Mouse (Mus musculus): ENCODE data around the gene Trip10. TPM values are rescaled to one million over a fixed set of nuclear protein-coding genes. Genes with fewer than 3 reads are reported as not detected.
A peak's percentile ranks its signal among the peaks of the same experiment; 100 is the strongest.

Trip10 gene
- polyA plus RNA-seq, 1 experiment from 2014 or later, result 47.5 TPM

DNA sequence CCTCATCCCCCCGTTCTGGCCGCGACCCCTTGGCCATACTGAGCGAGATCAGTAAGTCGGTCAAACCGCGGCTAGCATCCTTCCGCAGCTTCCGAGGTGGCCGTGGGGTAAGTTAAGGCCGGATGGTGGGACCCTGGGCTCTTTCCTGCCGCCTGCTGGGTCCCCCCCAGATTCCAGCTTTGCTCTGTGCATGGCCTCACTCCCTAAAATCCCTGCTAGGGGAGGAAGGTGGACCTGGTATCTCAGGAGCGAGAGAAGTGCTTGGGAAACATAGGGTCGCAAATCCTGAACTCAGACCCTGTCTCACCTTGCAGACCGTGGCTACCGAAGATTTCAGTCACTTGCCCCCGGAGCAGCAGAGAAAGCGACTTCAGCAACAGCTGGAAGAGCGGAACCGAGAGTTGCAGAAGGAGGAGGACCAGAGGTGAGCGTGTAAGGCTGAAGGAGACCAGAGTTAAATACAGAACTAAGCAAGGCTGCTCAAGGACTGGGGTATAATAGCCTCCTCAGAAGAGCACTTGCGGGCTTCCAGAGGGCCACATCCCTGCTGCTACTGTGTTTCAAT is 7.7 kb downstream of the Trip10 start:
- Histone ChIP-seq H3K27me3 (no peaks in the 10 kb centered on the region), H3K4me1 (no peaks in the 10 kb centered on the region), H3K9me3 (replicated peaks) (no peaks in the 10 kb centered on the region), H3K9ac (no peak overlapping the region), H3K27ac (no peak overlapping the region), H3K4me2 (no peak overlapping the region), H3K36me3 (peaks cover 88% of the 10 kb centered on the region), H3K4me3 (replicated peaks) (no peak overlapping the region)
- ATAC-seq (replicated peaks; ENCODE audit: low FRiP score), result no peak; the same call in 1 of the 2 replicates
- WGBS, result 95% methylated on average over 22 of the region's 22 CpGs

DNA sequence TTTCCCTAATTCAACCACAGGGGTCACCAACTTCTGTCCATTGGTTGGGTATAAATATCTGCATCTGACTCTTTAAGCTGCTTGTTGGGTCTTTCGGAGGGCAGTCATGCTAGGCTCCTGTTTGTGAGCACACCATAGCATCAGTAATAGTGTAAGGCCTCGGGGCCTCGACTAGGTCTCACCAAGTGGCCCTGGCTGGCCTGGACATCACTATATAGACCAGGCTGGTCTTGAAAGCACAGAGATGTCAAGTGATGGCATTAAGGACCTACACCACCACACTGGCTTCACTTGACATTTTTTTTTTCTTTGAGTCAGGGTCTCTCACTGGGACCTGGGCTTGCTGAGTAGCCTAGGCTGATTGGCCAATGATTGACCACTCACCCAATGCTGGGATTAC is 8.9 kb downstream of the Trip10 start:
- H3K36me3 ChIP-seq, result peaks cover 96% of the 10 kb centered on the region
- no peak overlapping the region for H3K4me3 ChIP-seq (replicated peaks)
- H3K4me2 ChIP-seq, result no peak overlapping the region
- H3K27ac ChIP-seq, result no peak overlapping the region
- H3K4me1 ChIP-seq, result no peaks in the 10 kb centered on the region
- 88% methylated on average over 3 of the region's 3 CpGs for WGBS
- no peaks in the 10 kb centered on the region for H3K9me3 ChIP-seq (replicated peaks)
- H3K27me3 ChIP-seq, result no peaks in the 10 kb centered on the region
- ATAC-seq (replicated peaks; ENCODE audit: low FRiP score), result no peak
- H3K9ac ChIP-seq, result no peak overlapping the region

DNA sequence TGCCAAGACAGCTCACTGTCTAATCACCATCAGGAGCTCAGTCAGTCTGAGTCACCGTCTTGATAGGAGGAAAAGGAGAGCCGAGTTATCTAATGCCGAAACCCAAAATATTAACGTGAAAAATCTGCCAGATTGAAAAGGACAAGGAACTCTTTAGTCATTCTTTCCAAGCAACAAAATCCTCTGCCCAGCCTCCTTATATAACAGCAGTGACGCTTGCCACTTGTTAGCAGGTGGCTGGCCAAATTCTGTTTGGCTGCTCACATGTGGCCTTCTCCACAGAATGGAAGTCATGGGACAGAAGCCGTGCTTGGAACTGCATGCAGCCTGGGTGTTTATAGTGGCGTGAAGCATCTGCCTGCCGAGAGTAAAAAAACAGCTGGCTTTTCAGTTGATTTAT is 10.5 kb downstream of the Trip10 start:
- no peaks in the 10 kb centered on the region for H3K27me3 ChIP-seq
- ATAC-seq (replicated peaks; ENCODE audit: low FRiP score), result no peak
- no peak overlapping the region for H3K27ac ChIP-seq
- peaks cover 2% of the 10 kb centered on the region; the same call in 1 of the 2 replicates for H3K4me1 ChIP-seq
- WGBS, result 88% methylated on average over 8 of the region's 8 CpGs
- no peak overlapping the region for H3K4me2 ChIP-seq
- H3K9me3 ChIP-seq (replicated peaks), result no peaks in the 10 kb centered on the region
- no peak overlapping the region for H3K9ac ChIP-seq
- H3K36me3 ChIP-seq, result peaks cover 90% of the 10 kb centered on the region
- no peak overlapping the region for H3K4me3 ChIP-seq (replicated peaks)

DNA sequence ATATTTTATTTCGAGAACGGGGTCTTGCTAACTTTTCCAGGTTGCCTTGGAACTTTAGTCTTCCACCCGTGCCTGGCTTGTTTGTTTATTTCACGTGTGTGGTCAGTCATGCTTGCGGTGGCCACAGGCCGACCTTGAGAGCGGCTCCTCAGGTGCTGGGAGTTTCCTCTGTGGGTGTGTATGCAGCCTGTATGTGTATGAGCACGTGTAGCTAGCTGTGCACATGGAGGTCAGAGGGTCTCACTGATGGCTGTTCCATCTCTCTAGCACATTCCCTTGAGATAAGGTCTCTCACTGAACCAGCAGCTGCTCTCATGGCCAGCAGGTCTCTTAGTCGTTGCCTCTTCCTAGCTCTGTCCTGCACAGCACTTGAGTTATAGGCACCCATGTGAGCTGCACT is 11.1 kb downstream of the Trip10 start:
- Histone ChIP-seq H3K4me2 (no peak overlapping the region), H3K27ac (no peak overlapping the region), H3K27me3 (no peaks in the 10 kb centered on the region), H3K4me1 (peaks cover 8% of the 10 kb centered on the region), H3K36me3 (peaks cover 84% of the 10 kb centered on the region), H3K9me3 (replicated peaks) (no peaks in the 10 kb centered on the region), H3K9ac (no peak overlapping the region), H3K4me3 (replicated peaks) (no peak overlapping the region)
- no peak for ATAC-seq (replicated peaks; ENCODE audit: low FRiP score)
- WGBS, result 82% methylated on average over 9 of the region's 9 CpGs

DNA sequence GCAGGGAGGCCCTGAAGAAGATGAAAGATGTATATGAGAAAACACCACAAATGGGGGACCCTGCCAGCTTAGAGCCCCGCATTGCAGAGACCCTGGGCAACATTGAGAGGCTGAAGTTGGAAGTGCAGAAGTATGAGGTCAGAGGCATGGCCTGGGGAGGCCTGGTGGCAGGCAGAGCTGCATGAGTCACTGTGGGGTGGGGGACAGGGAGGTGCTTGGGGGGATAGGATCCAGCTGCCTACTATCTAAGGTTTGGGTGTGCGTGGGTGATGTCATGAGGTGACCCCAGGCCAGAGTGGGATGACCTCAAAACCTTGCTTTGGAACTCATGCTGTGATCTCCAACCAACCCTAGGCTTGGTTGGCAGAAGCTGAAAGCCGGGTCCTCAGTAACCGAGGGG is 12.0 kb downstream of the Trip10 start:
- H3K9me3 ChIP-seq (replicated peaks), result no peaks in the 10 kb centered on the region
- H3K36me3 ChIP-seq, result peaks cover 75% of the 10 kb centered on the region
- peaks cover 11% of the 10 kb centered on the region for H3K4me1 ChIP-seq
- no peak for ATAC-seq (replicated peaks; ENCODE audit: low FRiP score)
- no peak overlapping the region for H3K4me2 ChIP-seq
- H3K4me3 ChIP-seq (replicated peaks), result no peak overlapping the region
- no peak overlapping the region for H3K9ac ChIP-seq
- 92% methylated on average over 4 of the region's 4 CpGs for WGBS
- H3K27me3 ChIP-seq, result no peaks in the 10 kb centered on the region
- H3K27ac ChIP-seq, result no peak overlapping the region

DNA sequence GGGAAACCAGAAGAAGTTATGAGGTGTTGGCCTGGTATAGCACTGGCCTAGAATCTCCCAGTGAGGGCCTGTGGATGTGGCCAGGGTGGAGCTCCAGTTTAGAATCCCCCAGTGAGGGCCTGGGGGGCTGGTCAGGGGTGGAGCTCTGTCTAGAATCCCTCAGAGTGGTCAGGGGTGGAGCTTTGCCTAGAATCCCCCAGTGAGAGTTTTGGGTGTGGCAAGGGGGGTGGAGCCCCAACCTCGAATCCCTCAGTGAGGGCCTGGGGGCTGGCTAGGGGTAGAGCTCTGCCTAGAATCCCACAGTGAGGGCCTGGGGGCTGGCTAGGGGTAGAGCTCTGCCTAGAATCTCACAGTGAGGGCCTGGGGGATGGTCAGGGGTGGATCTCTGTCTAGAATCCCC is 12.5 kb downstream of the Trip10 start:
- peaks cover 11% of the 10 kb centered on the region for H3K4me1 ChIP-seq
- H3K27me3 ChIP-seq, result no peaks in the 10 kb centered on the region
- ATAC-seq (replicated peaks; ENCODE audit: low FRiP score), result no peak
- H3K9me3 ChIP-seq (replicated peaks), result no peaks in the 10 kb centered on the region
- H3K4me2 ChIP-seq, result no peak overlapping the region
- no peak overlapping the region for H3K4me3 ChIP-seq (replicated peaks)
- H3K9ac ChIP-seq, result no peak overlapping the region
- no peak overlapping the region for H3K27ac ChIP-seq
- peaks cover 70% of the 10 kb centered on the region for H3K36me3 ChIP-seq
- WGBS, result 25% methylated on average over 1 of the region's 1 CpGs

- H3K27me3 ChIP-seq, result no peaks in the 10 kb centered on the region
- no peak overlapping the region for H3K4me2 ChIP-seq
- H3K4me1 ChIP-seq, result peaks cover 11% of the 10 kb centered on the region
- no peak overlapping the region for H3K9ac ChIP-seq
- WGBS, result 88% methylated on average over 17 of the region's 17 CpGs
- H3K27ac ChIP-seq, result no peak overlapping the region
- ATAC-seq (replicated peaks; ENCODE audit: low FRiP score), result no peak
- no peaks in the 10 kb centered on the region for H3K9me3 ChIP-seq (replicated peaks)
- peaks cover 59% of the 10 kb centered on the region for H3K36me3 ChIP-seq
- no peak overlapping the region for H3K4me3 ChIP-seq (replicated peaks)
These were observed 13.8 kb downstream of the Trip10 start for GRCm38 (mm10) chr17:57262901-57263550.

DNA sequence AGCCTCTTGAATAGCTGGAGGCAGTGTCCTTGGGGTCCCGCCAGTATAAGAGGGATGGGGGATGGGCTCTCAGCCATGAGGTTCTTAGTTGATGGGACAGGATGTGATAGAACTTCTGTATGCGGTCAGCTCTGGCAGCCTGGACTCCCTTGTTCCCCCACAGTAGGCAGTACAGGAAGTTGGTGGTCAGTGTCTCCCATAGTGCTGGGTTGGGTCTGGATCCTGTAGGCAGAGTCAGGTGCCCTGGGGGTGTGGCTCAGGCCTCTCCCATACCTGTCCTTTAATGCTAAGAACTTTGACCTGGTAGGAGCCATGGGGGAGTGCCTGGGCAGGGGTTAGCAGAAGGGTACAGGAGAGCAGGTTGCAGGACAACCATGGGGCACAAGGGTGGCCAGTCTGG is 14.9 kb downstream of the Trip10 start:
- Histone ChIP-seq H3K36me3 (peaks cover 48% of the 10 kb centered on the region), H3K4me3 (replicated peaks) (no peak overlapping the region), H3K4me2 (no peak overlapping the region), H3K4me1 (peaks cover 11% of the 10 kb centered on the region), H3K27me3 (no peaks in the 10 kb centered on the region), H3K27ac (0 out of 2 replicates have a peak overlapping the region, but pooled peaks have one; percentile 48), H3K9ac (no peak overlapping the region), H3K9me3 (replicated peaks) (no peaks in the 10 kb centered on the region)
- WGBS, result 77% methylated on average over 2 of the region's 2 CpGs
- 0 out of 2 replicates have a peak, but pooled peaks have one; percentile 7 for ATAC-seq (replicated peaks; ENCODE audit: low FRiP score)

DNA sequence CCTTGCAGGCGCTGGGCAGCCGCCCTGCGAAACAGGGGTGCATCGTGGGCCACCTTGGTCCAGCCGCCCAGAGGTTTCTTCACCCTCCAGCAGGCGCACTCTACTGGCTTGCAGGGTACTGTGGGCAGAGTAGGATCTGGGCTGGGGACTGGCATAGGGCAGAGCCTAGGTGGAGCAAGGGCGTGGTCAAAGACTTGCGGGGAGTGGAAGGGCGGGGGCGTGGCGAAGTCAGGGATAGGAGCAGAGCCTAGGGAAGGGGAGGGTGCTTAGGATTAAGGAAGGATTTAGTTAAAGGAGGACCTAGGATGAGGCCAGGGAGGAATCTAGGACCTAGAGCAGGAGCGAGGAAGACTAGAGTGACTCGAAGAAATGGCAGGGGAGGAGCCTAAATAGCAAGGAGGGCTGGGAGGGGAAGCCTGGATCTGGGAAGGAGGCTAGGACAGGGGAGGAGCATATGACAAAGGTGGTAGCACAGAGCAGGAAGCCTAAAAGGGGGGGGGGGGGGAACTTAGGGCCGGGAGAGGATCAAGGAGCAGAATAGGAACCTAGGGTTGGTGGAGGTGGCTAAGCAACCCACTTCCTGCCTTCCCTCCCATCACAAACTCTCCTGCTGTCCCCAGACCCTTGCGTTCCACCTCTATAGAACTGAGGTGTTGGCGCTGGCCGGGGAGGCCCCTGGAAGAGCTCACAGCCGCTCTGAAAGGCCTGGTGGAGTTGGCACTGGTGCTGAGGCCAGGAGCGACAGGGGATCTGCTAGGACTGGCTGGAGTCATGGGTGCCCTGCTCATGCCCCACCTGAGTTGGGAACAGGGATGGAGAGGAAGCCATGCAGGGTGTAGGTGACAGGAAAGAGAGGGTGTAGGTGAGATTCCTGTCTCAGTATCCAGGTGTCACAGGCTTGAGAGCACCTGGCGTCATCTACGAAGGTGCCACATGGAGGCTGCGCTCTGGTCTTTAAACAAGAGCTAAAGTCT is 16.0 kb downstream of the Trip10 start:
- WGBS, result 27% methylated on average over 21 of the region's 22 CpGs
- peak overlapping the region; percentile 48 for H3K4me2 ChIP-seq
- H3K27me3 ChIP-seq, result no peaks in the 10 kb centered on the region
- peaks cover 11% of the 10 kb centered on the region for H3K4me1 ChIP-seq
- peak overlapping the region; percentile 48; the same call in 1 of the 2 replicates for H3K27ac ChIP-seq
- peak; percentile 95 for ATAC-seq (replicated peaks; ENCODE audit: low FRiP score)
- H3K4me3 ChIP-seq (replicated peaks), result peak overlapping the region; percentile 23; the same call in 1 of the 2 replicates
- peaks cover 39% of the 10 kb centered on the region for H3K36me3 ChIP-seq
- H3K9me3 ChIP-seq (replicated peaks), result no peaks in the 10 kb centered on the region
- no peak overlapping the region for H3K9ac ChIP-seq

DNA sequence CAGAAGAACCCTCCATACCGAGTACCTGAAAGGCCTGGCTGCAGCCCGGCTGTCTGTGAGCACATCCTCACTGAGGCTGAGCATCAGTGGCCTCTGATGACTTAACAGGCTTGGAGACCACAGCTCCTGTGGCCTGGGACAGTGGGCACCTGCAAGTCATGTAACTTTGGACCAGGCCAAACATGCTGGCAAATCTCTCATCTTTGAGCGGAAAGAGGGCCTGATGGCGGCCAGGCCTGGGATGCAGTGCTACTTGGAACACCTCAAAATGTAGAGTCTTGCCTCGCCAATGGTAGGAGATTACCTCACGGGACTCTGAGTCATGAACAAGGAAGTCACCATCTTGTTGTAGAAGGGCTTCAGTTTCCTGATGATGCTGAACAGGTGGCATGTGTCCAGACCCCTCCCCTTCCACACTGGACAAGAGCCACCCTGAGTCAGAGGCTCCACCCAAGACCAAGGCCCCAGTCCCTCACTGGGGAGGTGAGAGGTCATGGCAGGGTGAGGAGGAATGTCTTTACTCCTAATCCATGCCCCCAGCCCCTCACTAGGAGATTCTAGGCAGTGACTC is 18.4 kb downstream of the Trip10 start:
- Histone ChIP-seq H3K27me3 (no peaks in the 10 kb centered on the region), H3K36me3 (peaks cover 15% of the 10 kb centered on the region), H3K27ac (no peak overlapping the region), H3K4me3 (replicated peaks) (no peak overlapping the region), H3K4me2 (no peak overlapping the region), H3K9ac (no peak overlapping the region), H3K4me1 (peaks cover 11% of the 10 kb centered on the region), H3K9me3 (replicated peaks) (no peaks in the 10 kb centered on the region)
- no peak for ATAC-seq (replicated peaks; ENCODE audit: low FRiP score)
- WGBS, result 92% methylated on average over 6 of the region's 6 CpGs

- H3K9ac ChIP-seq, result no peak overlapping the region
- no peak overlapping the region for H3K4me3 ChIP-seq (replicated peaks)
- ATAC-seq (replicated peaks; ENCODE audit: low FRiP score), result no peak
- H3K9me3 ChIP-seq (replicated peaks), result no peaks in the 10 kb centered on the region
- peaks cover 17% of the 10 kb centered on the region for H3K4me1 ChIP-seq
- H3K36me3 ChIP-seq, result no peaks in the 10 kb centered on the region
- H3K27ac ChIP-seq, result no peak overlapping the region
- no peak overlapping the region for H3K4me2 ChIP-seq
- 67% methylated on average over 9 of the region's 9 CpGs for WGBS
- peaks cover 9% of the 10 kb centered on the region; the same call in 1 of the 2 replicates for H3K27me3 ChIP-seq
These were observed 22.0 kb downstream of the Trip10 start for GRCm38 (mm10) chr17:57271301-57271700.
